Mouse (Mus musculus) embryo, embryonic 11 days (tissue): ENCODE data around the gene Tnfsf4.

Experiments
- DNase-seq: peaks from one replicate; pipeline ENCODE4 v3.0.0-alpha.2; 2015

The Tnfsf4 gene

GRCm38 (mm10) chr1:161394931-161395459, at the start of gene Tnfsf4:
Gene Tnfsf4, plus strand, starts transcription at chr1:161395409.
- no peak for DNase-seq

GRCm38 (mm10) chr1:161350981-161351380, 44.2 kb upstream of the Tnfsf4 start:
- no peak for DNase-seq

- DNase-seq: no peak
Measured at GRCm38 (mm10) chr1:161365006-161365405, 30.2 kb upstream of the Tnfsf4 start.

- no peak for DNase-seq
Measured at GRCm38 (mm10) chr1:161371919-161372318, 23.3 kb upstream of the Tnfsf4 start.

GRCm38 (mm10) chr1:161375866-161376265, 19.3 kb upstream of the Tnfsf4 start:
- DNase-seq: no peak

DNA sequence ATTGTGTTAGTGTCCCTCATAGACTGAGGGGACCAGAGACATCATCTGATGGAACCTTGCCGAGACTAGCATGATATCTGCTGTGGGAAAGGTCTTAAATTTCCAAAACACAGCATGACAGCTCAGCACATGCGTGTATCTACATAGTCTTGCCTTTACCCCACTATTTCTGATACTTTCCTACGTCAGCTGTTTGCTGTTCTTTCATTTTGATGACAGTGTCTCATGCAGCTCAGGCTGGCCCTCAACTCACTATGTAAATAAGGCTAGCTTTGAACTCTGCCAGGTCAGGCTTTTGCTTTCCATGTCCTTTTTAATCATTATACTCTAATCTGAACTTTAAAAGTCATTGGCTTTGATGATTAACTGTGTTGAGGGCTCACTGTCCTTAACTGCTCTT, 16.6 kb upstream of the Tnfsf4 start:
- DNase-seq: no peak

DNA sequence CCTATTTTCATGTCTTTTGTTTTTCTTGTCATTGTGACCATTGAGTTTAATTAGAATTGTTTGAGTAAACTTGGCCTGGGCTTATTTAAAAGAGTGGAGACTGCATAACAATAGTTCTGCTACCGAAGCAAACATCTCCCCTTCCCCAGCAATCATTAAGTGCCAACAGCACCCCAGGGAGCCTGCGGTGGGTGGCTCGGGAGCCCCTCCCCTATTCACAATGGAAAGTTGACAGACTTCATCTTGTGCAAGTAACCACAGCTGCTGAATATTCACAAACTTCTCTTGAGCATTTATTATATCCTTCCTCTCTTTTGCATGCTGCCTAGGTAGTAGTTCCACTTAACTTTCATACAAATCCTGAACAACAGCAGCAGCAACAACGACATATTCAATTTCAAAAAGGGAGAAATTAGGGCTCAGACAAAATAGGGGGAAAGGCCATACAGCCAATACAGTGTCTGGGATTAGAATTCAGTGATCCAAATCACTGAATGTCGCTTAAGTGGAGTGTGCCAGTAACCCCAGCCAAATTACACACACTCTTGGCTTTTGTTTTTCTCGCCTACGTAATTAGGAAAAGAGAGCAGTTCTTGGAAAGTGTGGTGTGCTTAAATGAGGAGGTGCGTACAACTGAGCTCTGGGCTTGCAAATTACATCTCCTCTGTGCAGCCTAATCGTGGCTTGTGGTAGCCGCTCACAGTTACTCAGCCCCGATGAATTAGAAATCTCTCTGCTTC, 15.4 kb upstream of the Tnfsf4 start:
- DNase-seq: no peak

- DNase-seq: peak; percentile 46
Measured at GRCm38 (mm10) chr1:161380425-161380780, 14.8 kb upstream of the Tnfsf4 start.

GRCm38 (mm10) chr1:161390066-161390465, 5.1 kb upstream of the Tnfsf4 start:
- DNase-seq: no peak

GRCm38 (mm10) chr1:161392906-161393305, 2.3 kb upstream of the Tnfsf4 start:
- no peak for DNase-seq

- DNase-seq: no peak
Measured at GRCm38 (mm10) chr1:161395610-161396009, 401 bp downstream of the Tnfsf4 start.

- no peak for DNase-seq
Measured at GRCm38 (mm10) chr1:161396351-161396750, 1.1 kb downstream of the Tnfsf4 start.

DNA sequence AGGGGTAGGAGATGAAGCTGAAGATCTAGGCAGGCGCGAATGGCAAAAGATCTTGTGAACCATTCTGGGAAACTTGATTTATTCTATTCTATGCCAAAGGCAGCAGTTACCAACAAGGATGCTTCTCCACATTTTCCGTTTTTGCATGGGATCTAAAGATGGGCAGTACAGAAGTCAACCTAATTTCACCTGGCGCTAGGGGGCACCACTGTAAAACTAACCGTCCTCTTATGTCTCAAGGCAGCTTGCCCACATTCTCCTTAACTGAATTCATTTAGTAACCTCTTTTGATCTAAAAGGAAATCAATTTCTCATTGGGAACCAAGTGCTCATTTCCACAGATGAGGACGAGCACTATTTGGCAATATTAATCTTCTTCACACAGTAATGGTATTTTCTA, 4.9 kb downstream of the Tnfsf4 start:
- DNase-seq: peak; percentile 76

GRCm38 (mm10) chr1:161403061-161403460, 7.9 kb downstream of the Tnfsf4 start:
- DNase-seq: peak; percentile 53

DNA sequence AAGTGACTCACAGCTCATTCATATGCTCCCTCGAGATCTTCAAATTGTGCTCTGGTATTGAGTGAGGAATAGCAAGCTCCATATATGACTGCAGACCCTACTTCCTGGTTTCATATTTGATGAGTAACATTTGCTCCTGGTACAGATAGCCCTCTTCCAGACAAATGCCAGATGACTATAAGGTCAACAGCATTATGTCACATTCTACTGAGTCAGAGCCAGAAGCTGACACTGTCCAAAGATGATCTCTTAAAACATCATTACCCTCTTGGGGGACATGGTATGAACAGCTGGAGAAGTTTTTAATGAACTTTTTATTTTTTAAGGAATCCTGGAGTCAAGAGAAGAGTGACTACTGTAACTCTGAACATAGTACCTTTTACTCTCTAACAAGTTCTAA, 11.3 kb downstream of the Tnfsf4 start:
- no peak for DNase-seq

GRCm38 (mm10) chr1:161419926-161420325, 24.7 kb downstream of the Tnfsf4 start:
- DNase-seq: no peak

- DNase-seq: no peak
Measured at GRCm38 (mm10) chr1:161420646-161421045, 25.4 kb downstream of the Tnfsf4 start.

- DNase-seq: no peak
Measured at GRCm38 (mm10) chr1:161426277-161427056, 31.3 kb downstream of the Tnfsf4 start.

- DNase-seq: no peak
Measured at GRCm38 (mm10) chr1:161427057-161427311, 31.8 kb downstream of the Tnfsf4 start.

DNA sequence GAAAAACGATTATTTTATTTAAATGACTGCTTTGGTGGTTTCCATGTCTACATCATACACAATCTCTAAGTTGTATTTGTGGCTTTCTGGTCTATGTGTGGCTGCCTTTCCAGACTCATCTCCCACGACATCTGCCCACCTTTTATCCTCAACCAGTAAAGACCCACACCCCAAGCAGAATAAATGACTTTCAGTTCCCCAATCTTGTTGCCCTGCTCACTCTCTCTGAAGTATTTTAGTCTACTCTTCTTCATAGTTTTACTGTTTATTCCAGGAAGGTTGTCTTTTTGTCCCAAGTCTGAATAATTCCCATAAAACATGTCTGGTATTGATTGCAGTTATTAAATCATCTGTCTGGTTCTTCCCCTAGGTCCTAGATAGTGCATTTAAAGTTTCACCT, 40.6 kb downstream of the Tnfsf4 start:
- DNase-seq: no peak

DNA sequence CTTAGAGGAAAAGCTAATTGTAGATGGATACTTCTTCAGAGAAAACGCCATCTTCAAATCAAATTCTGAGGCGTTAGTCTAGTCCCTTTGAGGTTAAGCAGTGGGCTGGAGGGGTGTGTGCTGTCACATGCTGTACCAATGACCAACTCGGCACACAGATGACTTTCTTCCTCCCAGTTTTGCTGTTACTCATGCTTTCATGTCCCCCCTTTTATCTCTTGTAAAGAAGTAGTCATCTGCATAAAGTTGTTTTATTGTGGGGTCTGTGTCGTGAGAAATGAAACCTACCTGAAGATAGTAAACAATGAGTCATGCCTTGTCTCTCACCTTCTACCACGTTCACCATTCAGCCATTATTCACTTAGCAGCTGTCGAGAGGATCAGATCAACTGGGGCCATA, 41.3 kb downstream of the Tnfsf4 start:
- DNase-seq: no peak

GRCm38 (mm10) chr1:161444858-161445257, 49.6 kb downstream of the Tnfsf4 start:
- peak; percentile 21 for DNase-seq

GRCm38 (mm10) chr1:161451683-161452245, 56.6 kb downstream of the Tnfsf4 start:
- DNase-seq: no peak

- no peak for DNase-seq
Measured at GRCm38 (mm10) chr1:161452250-161452649, 57.0 kb downstream of the Tnfsf4 start.
